Mouse (Mus musculus): ENCODE data around the gene Ttll8.

The Ttll8 gene

GRCm38 (mm10) chr15:88932667-88933066 lies 21.6 kb downstream of the Ttll8 start:
- ATAC-seq (ENCODE audit: insufficient number of reproducible peaks, low FRiP score, low TSS enrichment) = no peak

DNA sequence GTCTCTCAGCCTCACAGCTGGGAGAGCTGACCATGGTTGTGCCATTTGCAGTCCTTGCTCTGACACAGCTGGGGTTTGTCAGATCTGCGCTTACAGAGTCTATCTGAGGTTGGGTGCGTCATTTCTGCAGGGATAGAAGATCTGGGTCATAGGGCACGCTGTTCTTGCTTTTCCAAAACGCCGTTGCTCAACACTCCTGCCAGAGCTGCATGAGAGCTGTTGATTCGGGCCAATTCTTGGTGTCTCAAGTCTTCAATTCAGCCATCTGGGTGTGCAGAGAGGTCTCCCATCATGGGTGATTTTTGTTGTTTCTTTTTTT lies 32.3 kb downstream of the Ttll8 start:
- no peak for ATAC-seq (ENCODE audit: insufficient number of reproducible peaks, low FRiP score, low TSS enrichment)

DNA sequence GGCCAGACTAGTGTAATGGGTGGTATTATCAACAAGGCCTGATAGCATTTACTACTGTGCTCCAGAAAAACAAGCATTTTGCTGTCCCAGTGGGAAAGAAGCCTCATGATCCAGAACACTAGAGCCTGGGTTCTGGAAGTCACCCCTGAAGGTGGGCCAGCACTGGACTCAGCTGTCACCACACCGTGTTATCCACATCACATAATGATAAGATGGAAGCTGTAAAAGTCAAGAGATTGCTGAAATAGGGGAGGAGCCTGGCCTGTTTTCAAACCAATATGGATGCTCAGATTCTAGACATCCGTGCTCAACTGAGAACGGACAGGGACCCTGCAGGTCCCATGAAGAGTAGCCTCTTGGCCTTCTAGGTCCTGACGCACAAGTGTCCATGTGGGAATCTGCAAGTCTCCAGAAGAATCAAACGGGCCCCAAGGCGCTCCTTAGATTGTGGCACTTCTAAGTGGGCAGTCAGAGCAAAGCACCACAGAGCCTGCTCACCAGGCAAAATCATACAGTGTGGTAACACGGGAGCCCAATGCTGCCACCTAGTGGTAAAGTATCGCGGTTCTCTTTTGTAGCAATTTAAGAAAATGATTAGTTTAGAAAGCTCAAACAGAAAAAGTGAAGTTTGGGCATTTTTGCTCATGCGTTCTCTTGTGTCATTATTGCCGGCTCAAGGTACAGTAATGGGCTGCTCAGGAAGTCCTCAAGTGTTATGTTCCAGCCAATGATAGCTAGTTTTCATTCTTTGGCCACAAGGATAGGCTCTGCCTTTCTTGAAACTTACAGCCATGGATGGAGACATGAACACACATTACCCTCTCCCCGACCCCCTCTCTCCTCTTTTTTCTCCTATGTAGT lies 32.9 kb downstream of the Ttll8 start:
- peak; percentile 72; the same call in 1 of the 2 replicates for ATAC-seq (ENCODE audit: insufficient number of reproducible peaks, low FRiP score, low TSS enrichment)

GRCm38 (mm10) chr15:88920065-88920464 lies 34.2 kb downstream of the Ttll8 start:
- no peak for ATAC-seq (ENCODE audit: insufficient number of reproducible peaks, low FRiP score, low TSS enrichment)

DNA sequence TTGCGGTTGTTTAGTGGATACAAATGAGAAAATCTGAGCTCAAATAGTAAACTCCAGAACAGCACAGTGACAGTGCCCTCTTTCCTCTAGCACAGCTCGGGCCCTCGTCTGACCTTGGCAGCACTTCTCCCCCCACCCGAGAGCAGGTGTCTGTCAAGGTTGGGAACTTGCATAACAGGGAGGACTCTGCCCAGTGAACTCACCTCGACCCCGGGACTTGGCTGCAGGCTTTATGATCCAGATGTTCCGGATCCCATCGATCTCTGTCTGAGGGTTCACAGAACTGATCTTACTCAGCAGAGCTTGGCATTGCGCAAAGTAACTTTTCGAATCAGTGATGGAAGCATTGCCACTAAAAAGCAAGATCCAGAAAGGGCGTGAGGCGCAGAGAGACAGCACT lies 34.9 kb downstream of the Ttll8 start:
- ATAC-seq (ENCODE audit: insufficient number of reproducible peaks, low FRiP score, low TSS enrichment) = no peak

DNA sequence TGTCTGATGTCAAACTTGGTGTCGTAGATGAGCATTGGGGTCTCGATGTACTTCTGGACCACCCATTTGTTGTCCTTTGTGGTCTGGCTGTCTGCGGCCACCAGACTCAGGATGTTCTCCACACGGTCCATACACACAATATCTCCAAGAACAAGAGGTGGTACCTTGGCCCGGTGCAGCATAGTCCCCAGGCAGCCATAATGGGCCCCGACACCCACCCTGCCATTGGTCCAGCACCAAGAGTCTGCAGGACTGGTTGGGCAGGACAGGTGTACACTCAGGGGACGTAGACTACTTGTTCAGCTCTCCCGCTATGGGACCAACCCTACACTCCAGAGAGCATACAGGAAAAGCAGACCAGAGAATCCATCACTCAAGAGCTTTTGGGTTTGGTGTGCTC lies 37.1 kb downstream of the Ttll8 start:
- ATAC-seq (ENCODE audit: insufficient number of reproducible peaks, low FRiP score, low TSS enrichment) = no peak

GRCm38 (mm10) chr15:88916366-88916765 lies 37.9 kb downstream of the Ttll8 start:
- no peak for ATAC-seq (ENCODE audit: insufficient number of reproducible peaks, low FRiP score, low TSS enrichment)

DNA sequence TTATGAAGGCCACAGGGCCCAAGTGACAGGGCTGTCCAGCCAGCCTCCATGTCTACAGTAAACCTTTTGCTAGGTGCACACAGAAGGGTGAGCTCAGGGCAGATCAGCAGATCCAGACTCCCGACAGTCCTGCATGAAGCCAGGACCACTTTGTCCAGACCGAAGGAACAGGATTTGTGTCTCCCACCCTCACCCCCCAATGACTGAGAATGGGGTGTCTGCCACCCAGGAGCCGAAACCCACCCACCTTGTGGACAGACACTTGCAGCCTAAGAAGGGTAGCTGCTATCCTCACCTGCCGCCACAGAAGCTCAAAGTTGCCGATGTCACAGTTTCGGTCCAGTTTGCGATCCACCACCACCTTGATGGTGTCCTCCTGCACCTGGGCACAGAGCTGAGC lies 39.2 kb downstream of the Ttll8 start:
- ATAC-seq (ENCODE audit: insufficient number of reproducible peaks, low FRiP score, low TSS enrichment) = no peak

DNA sequence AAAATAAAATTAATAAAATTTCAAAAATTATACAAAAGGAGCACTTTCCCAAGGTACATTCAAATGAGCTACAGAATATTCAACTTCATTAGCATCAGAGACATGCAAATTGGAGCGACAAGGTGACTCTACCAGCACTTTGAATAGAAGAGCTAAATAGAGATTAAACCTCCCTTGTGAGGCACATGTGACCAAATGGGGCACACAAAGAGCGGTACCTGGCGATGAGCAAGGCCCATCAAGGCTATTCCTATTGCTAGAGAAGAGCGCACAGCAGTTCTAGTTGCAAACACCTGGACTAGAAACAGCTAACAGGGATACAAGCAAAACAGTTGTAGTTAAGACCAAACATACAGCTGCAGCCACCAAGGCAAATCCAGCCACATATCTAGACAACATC lies 47.9 kb downstream of the Ttll8 start:
- ATAC-seq (ENCODE audit: insufficient number of reproducible peaks, low FRiP score, low TSS enrichment) = no peak

DNA sequence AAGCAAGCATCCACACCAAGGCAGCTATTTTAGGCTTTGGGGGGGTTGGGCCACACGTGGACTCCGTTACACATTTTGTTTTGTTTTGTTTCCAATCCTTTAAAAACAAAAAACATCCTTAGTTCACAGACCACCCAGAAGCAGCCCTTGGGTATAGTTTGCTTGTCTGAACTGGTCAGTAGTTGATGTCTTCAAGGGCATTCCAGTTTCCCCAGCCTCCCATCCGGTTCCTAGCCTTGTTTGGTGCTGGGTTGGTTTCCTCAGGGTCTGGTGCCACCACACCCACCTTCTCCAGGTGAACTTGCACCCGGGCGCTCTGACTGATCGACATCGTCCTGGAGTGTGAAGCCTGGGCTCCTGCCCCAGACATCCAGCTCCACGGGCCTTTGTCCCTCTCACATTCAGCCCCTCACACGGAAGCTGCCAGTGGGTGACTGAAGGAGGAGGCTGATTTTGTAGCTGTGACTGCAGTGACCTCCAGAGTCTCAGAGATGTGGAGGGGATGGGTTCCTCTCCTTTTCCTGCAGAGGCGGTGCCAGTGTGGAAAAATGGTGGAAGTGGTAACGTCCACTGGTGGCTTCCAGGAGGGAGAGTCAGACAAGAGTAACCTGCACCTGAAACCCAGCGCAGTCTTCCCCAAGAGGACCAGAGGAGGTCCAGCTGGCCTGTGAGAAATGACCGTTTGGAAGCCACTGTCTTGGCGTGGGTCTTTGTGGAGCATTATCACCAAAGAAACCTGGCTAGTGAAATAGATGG lies 50.0 kb downstream of the Ttll8 start:
- no peak for ATAC-seq (ENCODE audit: insufficient number of reproducible peaks, low FRiP score, low TSS enrichment)

DNA sequence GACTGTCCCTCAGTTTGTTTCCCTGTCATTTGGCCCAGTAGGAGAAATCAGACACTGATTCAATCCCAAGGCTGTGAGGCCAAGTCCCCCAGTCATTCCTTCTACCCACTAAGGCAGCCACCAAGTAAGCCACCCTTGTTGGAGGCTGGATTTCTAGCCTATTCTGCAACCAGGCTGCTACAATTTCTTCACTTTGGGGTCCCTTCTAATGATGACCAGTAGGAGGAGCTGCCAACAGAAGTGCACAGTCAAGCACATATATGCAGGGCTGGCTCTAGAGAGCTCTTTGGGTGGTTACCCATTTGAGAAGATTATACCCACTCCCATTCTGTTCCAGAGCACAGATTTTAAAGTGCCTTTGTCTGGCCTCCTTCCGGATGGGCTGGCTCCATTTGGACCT lies 51.1 kb downstream of the Ttll8 start:
- ATAC-seq (ENCODE audit: insufficient number of reproducible peaks, low FRiP score, low TSS enrichment) = no peak

- no peak for ATAC-seq (ENCODE audit: insufficient number of reproducible peaks, low FRiP score, low TSS enrichment)
Measured at GRCm38 (mm10) chr15:88902200-88902875, 51.9 kb downstream of the Ttll8 start.

DNA sequence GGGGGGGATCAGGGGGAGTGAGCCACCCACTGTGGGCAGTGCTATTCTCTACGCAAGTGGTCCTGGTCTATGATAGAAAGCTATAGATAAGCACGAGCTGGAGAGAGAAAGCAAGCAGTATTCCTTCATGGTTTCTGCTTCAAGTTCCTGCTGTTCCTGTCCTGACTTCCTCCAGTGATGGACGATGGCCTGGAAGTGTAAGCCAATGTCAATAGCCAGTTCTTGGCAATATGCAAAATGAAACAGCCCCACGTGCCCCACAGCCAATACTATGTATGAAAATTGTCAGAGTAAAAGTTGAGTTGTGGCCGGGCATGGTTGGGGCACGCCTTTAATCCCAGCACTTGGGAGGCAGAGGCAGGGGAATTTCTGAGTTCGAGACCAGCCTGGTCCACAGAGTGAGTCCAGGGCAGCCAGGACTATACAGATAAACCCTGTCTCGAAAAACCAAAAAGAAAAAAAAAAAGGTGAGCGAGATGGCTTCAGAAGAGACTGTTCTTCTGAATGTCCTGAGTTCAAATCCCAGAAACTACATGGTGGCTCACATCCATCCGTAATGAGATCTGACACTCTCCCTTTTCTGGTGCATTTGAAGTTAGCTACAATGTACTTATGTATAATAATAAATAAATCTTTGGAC lies 57.8 kb downstream of the Ttll8 start:
- ATAC-seq (ENCODE audit: insufficient number of reproducible peaks, low FRiP score, low TSS enrichment) = no peak

- no peak for ATAC-seq (ENCODE audit: insufficient number of reproducible peaks, low FRiP score, low TSS enrichment)
Measured at GRCm38 (mm10) chr15:88895891-88896290, 58.3 kb downstream of the Ttll8 start.

GRCm38 (mm10) chr15:88895119-88895518 lies 59.1 kb downstream of the Ttll8 start:
- ATAC-seq (ENCODE audit: insufficient number of reproducible peaks, low FRiP score, low TSS enrichment) = no peak

GRCm38 (mm10) chr15:88892876-88893275 lies 61.3 kb downstream of the Ttll8 start:
- no peak for ATAC-seq (ENCODE audit: insufficient number of reproducible peaks, low FRiP score, low TSS enrichment)

- ATAC-seq (ENCODE audit: insufficient number of reproducible peaks, low FRiP score, low TSS enrichment) = no peak
Measured at GRCm38 (mm10) chr15:88892252-88892651, 62.0 kb downstream of the Ttll8 start.

- no peak for ATAC-seq (ENCODE audit: insufficient number of reproducible peaks, low FRiP score, low TSS enrichment)
Measured at GRCm38 (mm10) chr15:88891676-88892040, 62.6 kb downstream of the Ttll8 start.

GRCm38 (mm10) chr15:88890751-88891675 lies 63.2 kb downstream of the Ttll8 start:
- peak; percentile 84 for ATAC-seq (ENCODE audit: insufficient number of reproducible peaks, low FRiP score, low TSS enrichment)

DNA sequence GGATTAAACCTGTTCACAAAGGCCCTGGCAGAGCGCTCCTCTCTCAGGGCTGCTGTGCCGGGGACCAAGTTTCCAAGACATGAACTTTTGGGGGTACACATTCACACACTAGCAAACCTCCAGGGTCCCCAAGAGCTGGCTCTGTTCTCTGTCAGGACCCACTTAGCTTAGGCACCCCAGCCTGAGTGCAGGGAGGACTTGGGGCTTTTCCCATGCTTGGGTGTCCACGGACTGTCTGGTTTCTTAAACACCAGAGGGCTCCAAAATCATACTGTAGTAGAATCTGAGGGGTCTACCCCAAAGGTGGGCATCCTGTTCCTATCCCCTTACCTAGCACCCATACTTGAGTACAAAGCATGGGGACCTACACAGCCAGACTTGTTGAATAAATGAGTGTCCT lies 64.2 kb downstream of the Ttll8 start:
- no peak for ATAC-seq (ENCODE audit: insufficient number of reproducible peaks, low FRiP score, low TSS enrichment)
